Mouse (Mus musculus) limb, embryonic 14.5 days (tissue): Measurements from ENCODE around the gene Slc6a13. TPM values are rescaled to one million over a fixed set of nuclear protein-coding genes. Genes with fewer than 3 reads are reported as not detected.

Experiments used
- ATAC-seq: fragments of 200-750 bp; cut with Nextera tagmentation; 2 replicates; pipeline ENCODE4 v1.8.0; 2017; ENCODE audit warnings: low read depth, moderate number of reproducible peaks, moderate TSS enrichment; ENCODE audit not compliant: low FRiP score
- DNase-seq: peaks from one replicate; pipeline ENCODE4 v3.0.0-alpha.2; 2015; ENCODE audit warnings: low spot score
- H3K27ac ChIP-seq: fragments of 300-500 bp; sonication (generic); replicated peaks from 2 replicates; pipeline ENCODE4 v1.5.1; 2014; ENCODE audit warnings: low read depth, mild to moderate bottlenecking, low read length, moderate library complexity, mixed read lengths
- H3K27me3 ChIP-seq: fragments of 300-500 bp; sonication (generic); 2 replicates; pipeline ENCODE4 v1.6.1; 2014; ENCODE audit warnings: low read length, mixed read lengths; ENCODE audit not compliant: control insufficient read depth, insufficient read depth
- H3K36me3 ChIP-seq: fragments of 300-500 bp; sonication (generic); 2 replicates; pipeline ENCODE4 v1.6.1; 2014; ENCODE audit warnings: mild to moderate bottlenecking, low read length, moderate library complexity, mixed read lengths; ENCODE audit not compliant: control insufficient read depth, insufficient read depth
- H3K4me1 ChIP-seq: fragments of 300-500 bp; sonication (generic); 2 replicates; pipeline ENCODE4 v1.6.1; 2014; ENCODE audit warnings: antibody characterized with exemption, low read length, mixed read lengths; ENCODE audit not compliant: control insufficient read depth, insufficient read depth
- H3K4me2 ChIP-seq: fragments of 300-500 bp; sonication (generic); replicated peaks from 2 replicates; pipeline ENCODE4 v1.6.1; 2014; ENCODE audit warnings: low read depth, mild to moderate bottlenecking, low read length, moderate library complexity; ENCODE audit not compliant: severe bottlenecking
- H3K4me3 ChIP-seq: fragments of 300-500 bp; sonication (generic); replicated peaks from 2 replicates; pipeline ENCODE4 v1.5.1; 2014; ENCODE audit warnings: low read length
- H3K9ac ChIP-seq: fragments of 300-500 bp; sonication (generic); 2 replicates; pipeline ENCODE4 v1.6.1; 2014; ENCODE audit warnings: mild to moderate bottlenecking, low read depth, low read length, moderate library complexity; ENCODE audit not compliant: severe bottlenecking
- H3K9me3 ChIP-seq: fragments of 300-500 bp; sonication (generic); 2 replicates; pipeline ENCODE4 v1.6.1; 2016; ENCODE audit warnings: low read length; ENCODE audit not compliant: control insufficient read depth
- POLR2A ChIP-seq: fragments of 200-500 bp; IDR thresholded peaks from 2 replicates; pipeline ENCODE4 v1.8.0; 2012; ENCODE audit warnings: inconsistent platforms, mild to moderate bottlenecking, moderate library complexity, borderline replicate concordance; ENCODE audit not compliant: insufficient read depth, insufficient read length; ENCODE audit errors: extremely low read depth
- WGBS: fragments of 180-500 bp; shearing (Covaris S2); extraction: QIAGEN DNeasy Blood & Tissue Kit; methylation state at CpG from one replicate; pipeline ENCODE4 v1.1.7; 2014; 5-methylcytosine and 5-hydroxymethylcytosine counted together
- polyA plus RNA-seq, 2 experiments: library from polyadenylated mRNA; depleted of rRNA in 1 of 2; stranded (reverse) in 1 of 2; unstranded in 1 of 2; fragments of >200 nt; fragmentation: Nextera tagmentation in 1 of 2; extraction: Ambion mirVana in 1 of 2; gene quantifications; 2 replicates each; pipeline versions ENCODE4 v1.2.1 to v1.2.3; 2012 to 2014

Gene Slc6a13
- polyA plus RNA-seq, 2 experiments, result 2.6 to 3.3 TPM

DNA sequence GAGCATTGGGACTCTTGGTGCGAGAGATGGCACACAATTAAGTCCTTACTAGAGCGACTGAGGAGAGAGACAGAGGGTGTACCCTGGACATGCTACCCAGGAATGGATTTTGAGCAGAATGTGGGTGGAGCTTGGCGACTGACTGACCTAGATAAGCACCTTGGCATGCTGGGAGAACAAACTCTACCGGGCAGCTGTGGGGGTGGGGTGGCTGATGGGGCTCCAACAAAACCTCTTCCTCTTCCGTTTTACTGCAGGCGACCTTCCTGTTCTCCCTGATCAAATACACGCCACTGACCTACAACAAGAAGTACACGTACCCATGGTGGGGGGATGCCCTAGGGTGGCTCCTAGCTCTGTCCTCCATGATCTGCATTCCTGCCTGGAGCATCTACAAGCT is 36.5 kb downstream of the Slc6a13 start:
- no peak overlapping the region for H3K27ac ChIP-seq
- H3K4me1 ChIP-seq, result no peaks in the 10 kb centered on the region
- no peak overlapping the region for H3K4me3 ChIP-seq
- no peak for ATAC-seq
- no peaks in the 10 kb centered on the region for H3K27me3 ChIP-seq
- 70% methylated on average over 8 of the region's 8 CpGs for WGBS
- DNase-seq, result no peak
- H3K4me2 ChIP-seq, result no peak overlapping the region
- TF ChIP-seq POLR2A, result no peak
- no peaks in the 10 kb centered on the region for H3K9me3 ChIP-seq
- no peak overlapping the region for H3K9ac ChIP-seq
- H3K36me3 ChIP-seq, result no peaks in the 10 kb centered on the region

DNA sequence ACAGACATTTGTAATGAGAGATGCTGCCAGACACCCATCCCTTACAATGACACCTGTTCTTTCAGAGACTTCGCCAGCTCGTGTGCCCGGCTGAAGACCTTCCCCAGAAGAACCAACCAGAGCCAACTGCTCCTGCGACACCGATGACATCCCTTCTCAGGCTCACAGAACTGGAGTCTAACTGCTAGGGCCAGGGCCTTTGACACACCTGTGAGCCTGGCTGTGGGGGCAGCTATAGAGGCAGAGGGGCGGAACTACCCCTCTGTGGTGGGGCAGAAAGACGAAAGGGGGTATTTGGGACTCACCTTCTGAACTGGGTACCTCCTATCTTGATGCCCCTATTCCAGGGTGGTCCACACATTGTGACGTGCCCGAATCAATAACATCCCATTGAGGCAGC is 37.2 kb downstream of the Slc6a13 start:
- H3K4me1 ChIP-seq, result no peaks in the 10 kb centered on the region
- no peak for TF ChIP-seq POLR2A
- H3K9ac ChIP-seq, result no peak overlapping the region
- no peak for DNase-seq
- no peak overlapping the region for H3K4me2 ChIP-seq
- no peaks in the 10 kb centered on the region for H3K27me3 ChIP-seq
- H3K27ac ChIP-seq, result no peak overlapping the region
- WGBS, result 96% methylated on average over 9 of the region's 9 CpGs
- ATAC-seq, result no peak
- H3K36me3 ChIP-seq, result no peaks in the 10 kb centered on the region
- H3K4me3 ChIP-seq, result no peak overlapping the region
- no peaks in the 10 kb centered on the region for H3K9me3 ChIP-seq

DNA sequence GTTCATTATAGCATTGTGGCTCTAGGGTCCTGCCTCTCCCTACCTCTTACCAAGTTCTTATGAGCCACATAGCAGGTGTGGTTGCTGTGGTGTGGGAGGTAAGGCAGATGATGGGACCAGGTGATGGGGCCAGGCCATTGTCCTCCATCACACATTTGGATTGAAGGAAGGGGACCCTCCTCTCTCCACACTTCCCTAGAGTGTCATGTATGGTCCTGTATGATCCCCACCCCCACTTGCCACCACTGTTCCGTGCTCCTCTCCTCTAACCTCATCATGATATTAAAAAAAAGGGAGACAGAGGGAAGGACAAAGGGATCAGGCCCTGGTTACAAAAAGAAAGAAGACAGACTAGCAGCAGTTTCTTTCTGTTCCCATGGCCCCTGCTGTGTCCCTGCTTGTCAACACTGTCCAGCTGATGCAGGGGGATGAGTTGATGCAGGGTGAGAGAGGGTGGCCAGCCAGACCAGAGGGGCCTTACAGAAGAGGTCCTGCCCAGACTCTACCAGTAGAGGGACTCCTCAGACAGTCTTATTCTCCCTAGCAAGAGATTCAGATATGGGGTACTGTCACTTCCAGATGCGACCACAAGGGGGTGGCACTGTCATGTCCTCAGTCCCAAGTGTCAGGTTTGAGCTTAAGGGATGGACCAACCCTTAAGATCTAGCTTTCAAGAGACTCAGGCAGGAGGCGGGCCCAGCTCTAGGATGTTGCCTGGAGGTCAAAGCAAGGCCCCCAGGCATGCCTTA is 37.9 kb downstream of the Slc6a13 start:
- Histone ChIP-seq H3K4me3 (no peak overlapping the region), H3K36me3 (no peaks in the 10 kb centered on the region), H3K4me2 (no peak overlapping the region), H3K9ac (no peak overlapping the region), H3K9me3 (no peaks in the 10 kb centered on the region), H3K27me3 (no peaks in the 10 kb centered on the region), H3K4me1 (no peaks in the 10 kb centered on the region), H3K27ac (no peak overlapping the region)
- TF ChIP-seq POLR2A, result no peak
- 27% methylated on average over 3 of the region's 3 CpGs for WGBS
- DNase-seq (peak; percentile 79), ATAC-seq (peak; percentile 53; the same call in 1 of the 2 replicates)

DNA sequence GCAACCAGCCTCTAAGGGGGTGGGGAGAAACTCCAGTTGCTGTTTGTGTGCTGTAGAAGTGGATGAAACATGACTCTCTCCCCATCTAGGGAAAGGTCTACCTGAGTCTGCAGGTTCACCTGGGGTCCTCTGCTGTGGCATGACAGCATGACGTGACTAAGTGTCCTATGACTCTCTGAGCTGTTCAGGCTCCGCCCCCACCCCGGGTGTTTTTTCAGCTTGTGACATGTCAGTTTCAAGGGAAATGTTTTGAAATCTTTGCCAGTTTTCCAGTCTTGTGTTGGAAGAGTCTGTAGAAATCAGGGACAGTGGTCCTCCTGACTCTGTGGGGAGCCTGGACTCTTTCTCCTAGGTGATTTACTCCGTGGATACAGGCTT is 38.5 kb downstream of the Slc6a13 start:
- Histone ChIP-seq H3K27ac (no peak overlapping the region), H3K36me3 (no peaks in the 10 kb centered on the region), H3K27me3 (no peaks in the 10 kb centered on the region), H3K9ac (no peak overlapping the region), H3K4me3 (no peak overlapping the region), H3K4me1 (no peaks in the 10 kb centered on the region), H3K9me3 (no peaks in the 10 kb centered on the region), H3K4me2 (no peak overlapping the region)
- 48% methylated on average over 4 of the region's 4 CpGs for WGBS
- DNase-seq (no peak), ATAC-seq (no peak)
- no peak for TF ChIP-seq POLR2A

DNA sequence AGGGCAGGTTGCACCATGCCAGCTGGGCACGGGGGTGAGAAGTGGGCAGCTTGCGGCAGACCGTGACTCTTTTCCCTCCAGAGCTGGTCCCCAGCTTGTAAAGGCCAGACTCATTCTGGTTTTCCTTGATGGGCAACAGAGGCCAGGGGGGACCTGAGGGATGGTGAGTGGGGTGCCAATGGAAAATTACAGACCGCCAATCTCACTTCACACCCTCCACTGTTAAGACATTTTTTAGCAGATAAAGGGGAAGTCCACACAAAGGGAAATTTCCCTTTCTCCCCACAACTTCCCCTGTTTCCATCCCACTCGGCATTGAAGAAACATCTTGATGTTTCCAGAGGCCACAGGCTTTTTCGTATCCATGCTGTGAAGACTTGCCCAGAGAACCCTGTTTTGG is 41.6 kb downstream of the Slc6a13 start:
- H3K4me1 ChIP-seq, result no peaks in the 10 kb centered on the region
- no peak overlapping the region for H3K27ac ChIP-seq
- DNase-seq (no peak), ATAC-seq (no peak)
- no peak overlapping the region for H3K4me2 ChIP-seq
- H3K9ac ChIP-seq, result no peak overlapping the region
- 85% methylated on average over 6 of the region's 6 CpGs for WGBS
- no peaks in the 10 kb centered on the region for H3K27me3 ChIP-seq
- no peak for TF ChIP-seq POLR2A
- H3K4me3 ChIP-seq, result no peak overlapping the region
- H3K9me3 ChIP-seq, result no peaks in the 10 kb centered on the region
- H3K36me3 ChIP-seq, result no peaks in the 10 kb centered on the region
